Mouse (Mus musculus) liver, adult 2 months (tissue): ENCODE measurements around the gene Rcan1.

Experiments
- CTCF ChIP-seq: fragments of 200-500 bp; IDR thresholded peaks from 2 replicates; pipeline ENCODE4 v1.5.1; 2011; ENCODE audit warnings: low read depth, low read length, control low read depth
- POLR2A ChIP-seq: fragments of 200-500 bp; IDR thresholded peaks from 2 replicates; pipeline ENCODE4 v1.6.1; 2011; ENCODE audit warnings: low read length, control low read depth; ENCODE audit not compliant: insufficient read depth; ENCODE audit errors: extremely low read depth

- TF ChIP-seq CTCF (no peak), POLR2A (no peak)
Observed at GRCm38 (mm10) chr16:92371623-92372022, 99.0 kb downstream of the Rcan1 start.
